Mouse (Mus musculus) liver, embryonic 16.5 days (tissue): Measurements from ENCODE around the gene Gm11492. TPM values are rescaled to one million over a fixed set of nuclear protein-coding genes. Genes with fewer than 3 reads are reported as not detected.

Experiments used
- ATAC-seq: fragments of 200-750 bp; cut with Nextera tagmentation; 2 replicates; pipeline ENCODE4 v1.8.0; 2017; ENCODE audit warnings: low read depth, mild to moderate bottlenecking, moderate number of reproducible peaks, moderate library complexity
- H3K27ac ChIP-seq: fragments of 300-500 bp; sonication (generic); 2 replicates; pipeline ENCODE4 v1.5.1; 2014; ENCODE audit warnings: mild to moderate bottlenecking, low read length
- H3K27me3 ChIP-seq: fragments of 300-500 bp; sonication (generic); 2 replicates; pipeline ENCODE4 v1.6.1; 2014; ENCODE audit warnings: low read depth, low read length, mixed read lengths; ENCODE audit not compliant: control insufficient read depth, insufficient read depth
- H3K36me3 ChIP-seq: fragments of 300-500 bp; sonication (generic); 2 replicates; pipeline ENCODE4 v1.6.1; 2014; ENCODE audit warnings: mild to moderate bottlenecking; ENCODE audit not compliant: control insufficient read depth, insufficient read depth
- H3K4me1 ChIP-seq: fragments of 300-500 bp; sonication (generic); 2 replicates; pipeline ENCODE4 v1.6.1; 2014; ENCODE audit warnings: low read depth, low read length, mixed read lengths; ENCODE audit not compliant: control insufficient read depth
- H3K4me2 ChIP-seq: fragments of 300-500 bp; sonication (generic); 2 replicates; pipeline ENCODE4 v1.6.1; 2014; ENCODE audit warnings: low read depth, low read length, mixed read lengths
- H3K4me3 ChIP-seq: fragments of 300-500 bp; sonication (generic); 2 replicates; pipeline ENCODE4 v1.5.1; 2014; ENCODE audit warnings: low read depth, mild to moderate bottlenecking, low read length
- H3K9ac ChIP-seq: fragments of 300-500 bp; sonication (generic); 2 replicates; pipeline ENCODE4 v1.6.1; 2014; ENCODE audit warnings: low read depth, low read length
- H3K9me3 ChIP-seq: fragments of 300-500 bp; sonication (generic); replicated peaks from 2 replicates; pipeline ENCODE4 v1.6.1; 2016; ENCODE audit warnings: low read length; ENCODE audit not compliant: control insufficient read depth
- WGBS: fragments of 180-500 bp; shearing (Covaris S2); extraction: QIAGEN DNeasy Blood & Tissue Kit; methylation state at CpG from one replicate; pipeline ENCODE4 v1.1.7; 2014; ENCODE audit not compliant: insufficient replicate concordance; 5-methylcytosine and 5-hydroxymethylcytosine counted together
- polyA plus RNA-seq: library from polyadenylated mRNA; unstranded; fragments of >200 nt; fragmentation: Nextera tagmentation; extraction: Ambion mirVana; gene quantifications from 2 replicates; pipeline ENCODE4 v1.2.1, GENCODE M21; 2015

Gene Gm11492
- polyA plus RNA-seq, 1 experiment from 2014 or later, result not detected

GRCm38 (mm10) chr11:87602234-87602633 is 35.8 kb downstream of the Gm11492 start:
- WGBS, result 91% methylated on average over 9 of the region's 9 CpGs
- no peak for ATAC-seq
- Histone ChIP-seq H3K9me3 (no peaks in the 10 kb centered on the region), H3K4me3 (no peak overlapping the region), H3K4me1 (no peaks in the 10 kb centered on the region), H3K27me3 (no peaks in the 10 kb centered on the region), H3K9ac (no peak overlapping the region), H3K4me2 (no peak overlapping the region), H3K27ac (no peak overlapping the region), H3K36me3 (peaks cover 51% of the 10 kb centered on the region)

- H3K4me3 ChIP-seq, result no peak overlapping the region
- WGBS, result 89% methylated on average over 2 of the region's 2 CpGs
- no peak for ATAC-seq
- H3K9ac ChIP-seq, result no peak overlapping the region
- H3K4me1 ChIP-seq, result no peaks in the 10 kb centered on the region
- no peak overlapping the region for H3K27ac ChIP-seq
- peaks cover 46% of the 10 kb centered on the region for H3K36me3 ChIP-seq
- H3K27me3 ChIP-seq, result no peaks in the 10 kb centered on the region
- no peak overlapping the region for H3K4me2 ChIP-seq
- H3K9me3 ChIP-seq, result no peaks in the 10 kb centered on the region
Measured at GRCm38 (mm10) chr11:87603571-87603970, 37.1 kb downstream of the Gm11492 start.

- WGBS, result 76% methylated on average over 7 of the region's 7 CpGs
- peaks cover 38% of the 10 kb centered on the region for H3K36me3 ChIP-seq
- H3K27ac ChIP-seq, result no peak overlapping the region
- ATAC-seq, result no peak
- H3K27me3 ChIP-seq, result no peaks in the 10 kb centered on the region
- H3K9me3 ChIP-seq, result no peaks in the 10 kb centered on the region
- no peak overlapping the region for H3K4me2 ChIP-seq
- no peak overlapping the region for H3K4me3 ChIP-seq
- H3K9ac ChIP-seq, result no peak overlapping the region
- no peaks in the 10 kb centered on the region for H3K4me1 ChIP-seq
Measured at GRCm38 (mm10) chr11:87609264-87609663, 42.8 kb downstream of the Gm11492 start.

- Histone ChIP-seq H3K4me3 (no peak overlapping the region), H3K4me1 (no peaks in the 10 kb centered on the region), H3K9me3 (no peaks in the 10 kb centered on the region), H3K36me3 (peaks cover 39% of the 10 kb centered on the region), H3K4me2 (no peak overlapping the region), H3K27ac (no peak overlapping the region), H3K27me3 (no peaks in the 10 kb centered on the region), H3K9ac (no peak overlapping the region)
- no peak for ATAC-seq
- WGBS, result 83% methylated on average over 9 of the region's 9 CpGs
Measured at GRCm38 (mm10) chr11:87611547-87611946, 45.1 kb downstream of the Gm11492 start.

GRCm38 (mm10) chr11:87613972-87614371 is 47.5 kb downstream of the Gm11492 start:
- WGBS, result 70% methylated on average over 7 of the region's 7 CpGs
- H3K4me3 ChIP-seq, result no peak overlapping the region
- no peak overlapping the region for H3K4me2 ChIP-seq
- no peak overlapping the region for H3K9ac ChIP-seq
- H3K9me3 ChIP-seq, result no peaks in the 10 kb centered on the region
- H3K27ac ChIP-seq, result no peak overlapping the region
- no peaks in the 10 kb centered on the region for H3K27me3 ChIP-seq
- H3K4me1 ChIP-seq, result no peaks in the 10 kb centered on the region; the same call in 1 of the 2 replicates
- ATAC-seq, result no peak
- peaks cover 52% of the 10 kb centered on the region for H3K36me3 ChIP-seq

- 75% methylated on average over 5 of the region's 5 CpGs for WGBS
- Histone ChIP-seq H3K4me3 (no peak overlapping the region), H3K27me3 (no peaks in the 10 kb centered on the region), H3K4me1 (no peaks in the 10 kb centered on the region; the same call in 1 of the 2 replicates), H3K4me2 (no peak overlapping the region), H3K9me3 (no peaks in the 10 kb centered on the region), H3K27ac (no peak overlapping the region), H3K36me3 (peaks cover 52% of the 10 kb centered on the region), H3K9ac (no peak overlapping the region)
- no peak for ATAC-seq
Measured at GRCm38 (mm10) chr11:87615551-87615950, 49.1 kb downstream of the Gm11492 start.

- Histone ChIP-seq H3K36me3 (peaks cover 50% of the 10 kb centered on the region), H3K27me3 (no peaks in the 10 kb centered on the region), H3K9me3 (no peaks in the 10 kb centered on the region), H3K4me1 (no peaks in the 10 kb centered on the region; the same call in 1 of the 2 replicates), H3K9ac (no peak overlapping the region), H3K27ac (no peak overlapping the region), H3K4me2 (no peak overlapping the region), H3K4me3 (no peak overlapping the region)
- 77% methylated on average over 2 of the region's 2 CpGs for WGBS
- no peak for ATAC-seq
Measured at GRCm38 (mm10) chr11:87615952-87616351, 49.5 kb downstream of the Gm11492 start.

- Histone ChIP-seq H3K4me2 (no peak within 1 kb of the TSS), H3K4me1 (no peaks in the 10 kb centered on the region; the same call in 1 of the 2 replicates), H3K27ac (no peak within 1 kb of the TSS), H3K4me3 (no peak within 1 kb of the TSS), H3K27me3 (no peaks in the 10 kb centered on the region), H3K9me3 (no peaks in the 10 kb centered on the region), H3K36me3 (peaks cover 40% of the 10 kb centered on the region), H3K9ac (no peak within 1 kb of the TSS)
- no peak for ATAC-seq
- WGBS, result 87% methylated on average over 51 of the region's 69 CpGs
Measured at GRCm38 (mm10) chr11:87616790-87617474, 50.5 kb downstream of the Gm11492 start, which contains the start of gene Hsf5. TSS of gene Hsf5 (plus strand) at chr11:87617164.

GRCm38 (mm10) chr11:87617606-87618005 is 51.2 kb downstream of the Gm11492 start:
- Histone ChIP-seq H3K9ac (no peak overlapping the region), H3K9me3 (no peaks in the 10 kb centered on the region), H3K4me1 (no peaks in the 10 kb centered on the region; the same call in 1 of the 2 replicates), H3K27me3 (no peaks in the 10 kb centered on the region), H3K4me3 (no peak overlapping the region), H3K27ac (no peak overlapping the region), H3K36me3 (peaks cover 37% of the 10 kb centered on the region), H3K4me2 (no peak overlapping the region)
- WGBS, result 94% methylated on average over 24 of the region's 32 CpGs
- ATAC-seq, result no peak
